26 mouse cellular contexts compared by ENCODE assay signal in genomic region chr11:84712731-84713130, GRCm38 (mm10).
"Had no signal": no experiment of that assay in that cellular context is flagged by ENCODE, and none has a peak within 500 bp of the region (broad histone marks: within the 10 kb centered on the region; RNA-seq: fewer than 3 reads in every experiment).

No protein-coding gene starts in this region.

- H3K4me2 ChIP-seq: limb, embryonic 13.5 days; liver, embryonic 12.5 days; liver, embryonic 15.5 days; lung, embryonic 15.5 days; midbrain, embryonic 13.5 days; neural tube, embryonic 13.5 days; stomach, embryonic 15.5 days had no signal

- ATAC-seq: liver, embryonic 12.5 days; midbrain, embryonic 16.5 days had no signal

- H3K36me3 ChIP-seq: limb, embryonic 10.5 days; limb, embryonic 13.5 days; liver, embryonic 12.5 days; liver, embryonic 15.5 days; lung, embryonic 15.5 days; midbrain, embryonic 10.5 days; midbrain, embryonic 13.5 days; neural tube, embryonic 13.5 days; stomach, embryonic 15.5 days had no signal

- H3K4me3 ChIP-seq: layer of hippocampus, adult 2 months; limb, embryonic 10.5 days; limb, embryonic 13.5 days; liver, embryonic 12.5 days; liver, embryonic 15.5 days; lung, embryonic 15.5 days; megakaryocyte, embryonic 14.5 days; midbrain, embryonic 10.5 days; midbrain, embryonic 13.5 days; myocyte; neural tube, embryonic 13.5 days; stomach, embryonic 15.5 days had no signal

- H3K4me1 ChIP-seq: liver, embryonic 15.5 days; lung, embryonic 15.5 days; stomach, embryonic 15.5 days had no signal

- H3K9ac ChIP-seq: limb, embryonic 13.5 days; liver, embryonic 12.5 days; liver, embryonic 15.5 days; lung, embryonic 15.5 days; midbrain, embryonic 13.5 days; neural tube, embryonic 13.5 days; stomach, embryonic 15.5 days had no signal

- H3K27ac ChIP-seq: kidney, postnatal 0 days; layer of hippocampus, adult 2 months; limb, embryonic 13.5 days; liver, embryonic 12.5 days; liver, embryonic 15.5 days; lung, embryonic 15.5 days; neural tube, embryonic 13.5 days; stomach, embryonic 15.5 days had no signal

- H3K9me3 ChIP-seq: limb, embryonic 10.5 days; limb, embryonic 13.5 days; liver, embryonic 12.5 days; liver, embryonic 15.5 days; lung, embryonic 15.5 days; megakaryocyte, embryonic 14.5 days; midbrain, embryonic 10.5 days; midbrain, embryonic 13.5 days; neural tube, embryonic 13.5 days; stomach, embryonic 15.5 days had no signal

- DNase-seq: kidney, postnatal 25 days; layer of hippocampus, adult 9-11 months; liver; lung, adult 18-20 months; lung, postnatal 10 days; lung, postnatal 36 days; retina, postnatal 1 day; right cerebral cortex, postnatal 25 days; spleen, adult 18-20 months; thymus, adult 2 months; thymus, postnatal 14 days; thymus, postnatal 4 days had no signal
